Mouse (Mus musculus) lung, adult 2 months (tissue): Measurements from ENCODE around the gene Irf1. TPM values are rescaled to one million over a fixed set of nuclear protein-coding genes. Genes with fewer than 3 reads are reported as not detected.

ENCODE experiments used
- DNase-seq: peaks from one replicate; pipeline ENCODE4 v3.0.0; 2022
- H3K4me1 ChIP-seq: fragments of 200-500 bp; 2 replicates; pipeline ENCODE4 v1.6.1; 2011; ENCODE audit warnings: low read length; ENCODE audit not compliant: control insufficient read depth, insufficient read depth
- H3K4me3 ChIP-seq: fragments of 200-500 bp; replicated peaks from 2 replicates; pipeline ENCODE3; 2011; ENCODE audit warnings: low read depth, mild to moderate bottlenecking, control low read depth, low read length; ENCODE audit errors: extremely low read depth
- CTCF ChIP-seq: fragments of 200-500 bp; IDR thresholded peaks from 2 replicates; pipeline ENCODE4 v1.5.1; 2011; ENCODE audit warnings: mild to moderate bottlenecking, low read length, control low read depth; ENCODE audit not compliant: insufficient read depth
- POLR2A ChIP-seq: fragments of 200-500 bp; IDR thresholded peaks from 2 replicates; pipeline ENCODE4 v1.6.1; 2011; ENCODE audit warnings: low read depth, mild to moderate bottlenecking, control low read depth, low read length, borderline replicate concordance; ENCODE audit errors: extremely low read depth
- WGBS: fragments of 180-500 bp; shearing (Covaris S2); methylation state at CpG from one replicate; pipeline ENCODE4 v1.1.7; 2018; 5-methylcytosine and 5-hydroxymethylcytosine counted together
- polyA plus RNA-seq: library from polyadenylated mRNA; depleted of rRNA; stranded (reverse); fragments of >200 nt; gene quantifications from 2 replicates; pipeline ENCODE4 v1.2.3, GENCODE M21; 2012

Irf1 gene
- polyA plus RNA-seq, 1 experiment = 130 TPM

DNA sequence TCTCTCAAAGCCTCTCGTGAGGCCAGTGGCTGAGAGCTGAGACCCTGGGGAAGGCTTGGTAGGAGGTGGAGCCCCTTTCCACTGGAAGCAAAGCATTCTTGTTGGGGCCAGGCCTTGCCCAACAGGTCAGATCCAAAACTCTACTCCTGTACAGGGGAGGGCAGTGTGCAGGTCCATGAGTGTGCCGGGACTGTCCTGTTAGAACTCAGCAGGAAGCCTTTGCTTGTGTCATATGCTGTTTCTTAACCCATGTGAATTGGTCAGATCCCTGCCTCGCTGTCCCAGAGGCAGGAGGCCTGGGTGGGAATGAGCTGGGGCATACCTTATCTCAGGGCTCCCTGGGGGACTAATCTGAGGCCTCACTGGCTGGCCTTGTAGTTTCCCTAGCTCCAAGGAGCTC is 10.4 kb downstream of the Irf1 start:
- 64% methylated on average over 3 of the region's 3 CpGs for WGBS
- no peak for TF ChIP-seq POLR2A
- TF ChIP-seq CTCF = no peak

DNA sequence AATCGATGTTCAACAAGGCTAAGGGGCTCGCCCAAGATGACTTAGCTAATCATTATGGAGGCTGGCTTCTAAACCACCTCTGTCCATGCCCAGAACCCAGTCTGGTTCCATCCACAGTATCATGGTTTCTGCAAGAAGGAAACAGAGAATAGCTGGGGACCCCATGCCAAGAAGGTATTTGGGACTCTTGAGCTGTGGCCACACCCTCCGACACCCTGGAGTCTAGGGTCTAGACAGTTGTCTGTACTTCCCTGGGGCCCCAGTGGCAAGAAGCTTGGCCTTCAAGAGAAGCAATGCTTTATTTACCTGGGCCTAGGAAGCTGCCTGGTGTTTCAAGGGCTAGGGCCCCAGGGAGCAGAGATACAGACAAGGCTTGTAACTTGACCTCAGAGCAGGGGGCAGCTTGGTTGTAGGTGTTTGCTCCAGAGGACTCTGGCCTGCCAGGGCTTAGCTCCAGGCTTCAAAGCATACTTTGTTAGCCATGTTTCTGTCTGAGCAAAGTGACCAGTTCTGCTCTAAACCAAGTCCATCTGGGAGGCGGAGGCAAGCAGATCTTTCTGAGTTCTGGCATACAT is 11.5 kb downstream of the Irf1 start:
- peaks cover 17% of the 10 kb centered on the region for H3K4me1 ChIP-seq
- no peak for DNase-seq
- TF ChIP-seq CTCF (no peak), POLR2A (no peak)
- 88% methylated on average over 4 of the region's 4 CpGs for WGBS
- H3K4me3 ChIP-seq = no peak overlapping the region

More for the DNA sequence above, 10.4 kb downstream of the Irf1 start:
- no peak for DNase-seq
- Histone ChIP-seq H3K4me1 (peaks cover 11% of the 10 kb centered on the region), H3K4me3 (no peak overlapping the region)

DNA sequence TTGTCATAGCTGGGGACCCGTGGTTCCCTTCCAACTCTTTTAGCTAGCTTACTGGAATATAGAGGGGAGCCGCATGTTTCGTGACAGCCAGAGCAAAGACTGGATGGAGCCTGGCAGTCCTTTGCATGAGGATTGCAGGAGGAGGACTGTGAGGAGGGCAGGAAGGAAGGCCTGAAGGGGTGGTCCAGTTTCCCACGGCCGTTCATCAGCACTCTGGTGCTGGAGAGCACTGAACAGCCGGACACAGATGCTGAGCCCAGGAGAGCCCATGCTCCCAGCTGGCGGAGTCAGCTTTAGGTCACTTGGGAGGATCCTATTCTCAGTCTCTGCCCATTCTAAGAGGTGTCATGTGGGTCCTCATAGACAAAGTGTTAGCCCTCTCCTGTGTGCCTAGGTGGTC is 12.2 kb downstream of the Irf1 start:
- DNase-seq = no peak
- Histone ChIP-seq H3K4me1 (peaks cover 23% of the 10 kb centered on the region), H3K4me3 (no peak overlapping the region)
- 67% methylated on average over 7 of the region's 7 CpGs for WGBS
- no peak; the same call in 1 of the 2 replicates for TF ChIP-seq POLR2A
- TF ChIP-seq CTCF = no peak

DNA sequence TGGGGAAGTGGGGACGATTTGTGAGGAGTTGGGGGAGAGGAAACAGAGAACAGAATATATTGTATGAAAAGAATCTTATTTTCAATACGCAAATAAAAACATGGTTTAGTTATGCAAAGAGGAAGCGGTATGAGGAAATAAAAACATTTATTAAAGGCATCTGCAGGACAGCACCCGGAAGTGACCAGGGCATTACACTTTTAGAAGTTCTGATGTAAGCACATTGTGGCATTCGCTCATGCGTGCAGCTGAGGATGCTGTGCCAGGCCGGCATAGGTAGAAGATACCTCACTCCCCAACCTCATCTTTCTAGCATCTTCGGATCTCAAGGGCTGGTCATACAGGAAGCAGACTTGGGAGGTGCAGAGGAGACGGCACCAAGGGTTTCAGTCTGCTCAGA is 13.5 kb downstream of the Irf1 start:
- no peak for DNase-seq
- no peak overlapping the region for H3K4me3 ChIP-seq
- peaks cover 29% of the 10 kb centered on the region for H3K4me1 ChIP-seq
- 42% methylated on average over 9 of the region's 9 CpGs for WGBS
- TF ChIP-seq POLR2A (no peak), CTCF (no peak)

DNA sequence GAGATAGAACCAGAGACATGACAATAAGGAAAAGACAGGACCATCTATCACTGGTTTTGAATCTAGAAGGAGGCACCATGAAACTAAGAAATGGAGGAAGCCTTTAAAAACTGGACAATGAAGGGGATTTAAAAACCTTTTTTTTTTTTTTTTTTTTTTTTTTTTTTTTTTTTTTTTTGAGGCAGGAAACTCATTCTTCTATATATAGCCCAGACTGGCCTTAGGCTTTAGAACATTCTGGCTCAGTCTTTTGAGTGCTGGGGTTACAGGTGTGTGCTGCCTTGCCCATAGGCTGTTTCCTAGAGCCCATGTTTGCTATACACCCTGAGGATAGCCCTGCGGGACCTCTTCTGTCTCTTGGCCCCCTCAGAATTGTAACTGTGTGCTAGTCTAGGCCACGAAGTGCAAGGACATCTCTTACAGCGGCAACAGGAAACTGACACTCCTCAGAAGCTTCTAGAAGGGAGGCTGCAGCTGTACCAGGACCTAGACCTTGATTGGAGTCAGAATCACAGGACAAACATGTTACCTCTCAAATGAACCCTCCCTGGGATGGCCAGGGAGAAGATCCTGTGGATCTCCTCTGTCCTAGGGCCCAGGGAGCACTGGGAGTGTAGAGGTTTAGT is 15.6 kb downstream of the Irf1 start:
- TF ChIP-seq POLR2A = no peak
- H3K4me1 ChIP-seq = peaks cover 29% of the 10 kb centered on the region
- 51% methylated on average over 3 of the region's 3 CpGs for WGBS
- no peak for DNase-seq
- H3K4me3 ChIP-seq = no peak overlapping the region

DNA sequence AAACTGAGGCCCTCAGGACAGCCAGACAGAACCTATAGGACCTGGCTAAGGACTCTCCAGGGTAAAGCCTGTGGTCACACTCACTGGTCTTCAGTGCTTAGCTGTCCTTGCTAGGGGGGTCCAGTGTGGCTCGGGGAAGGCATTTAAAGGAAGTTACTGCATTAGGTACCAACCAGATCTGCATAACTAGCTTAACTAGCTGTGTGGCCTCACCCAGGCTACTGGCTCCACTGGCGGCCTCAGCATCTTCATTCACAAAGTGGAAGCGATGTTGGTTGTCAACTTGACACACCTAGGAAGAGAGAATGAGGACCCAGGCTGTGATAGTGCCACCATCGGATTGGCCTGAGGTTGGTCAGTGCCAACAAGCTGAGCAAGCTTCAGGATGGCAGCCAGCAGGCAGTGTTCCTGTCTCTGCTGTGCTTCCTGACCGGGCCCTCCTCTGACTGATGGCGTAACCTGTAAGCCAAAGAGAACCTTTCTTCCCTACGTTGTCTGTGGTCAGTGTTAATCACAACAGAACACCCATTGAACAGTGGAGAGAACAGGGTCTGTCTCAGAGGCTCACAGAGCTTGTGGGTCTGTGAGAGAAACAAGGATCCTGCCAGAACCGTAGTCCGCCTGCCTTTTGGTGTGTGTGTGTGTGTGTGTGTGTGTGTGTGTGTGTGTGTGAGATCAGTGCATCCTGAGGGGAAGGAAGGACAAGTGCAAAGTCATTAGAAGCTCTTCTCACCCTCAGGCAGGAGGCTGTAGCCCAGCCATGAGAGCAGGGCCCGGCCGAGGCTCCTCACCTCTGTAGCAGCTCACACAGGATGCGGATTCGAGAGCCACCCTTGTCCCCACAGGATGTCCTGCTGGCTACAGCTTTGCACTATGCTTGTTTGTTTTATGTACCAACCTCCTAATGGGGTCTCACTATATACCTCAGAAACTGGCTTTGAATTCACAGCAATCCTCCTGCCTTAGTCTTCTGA is 16.5 kb downstream of the Irf1 start:
- no peak for DNase-seq

DNA sequence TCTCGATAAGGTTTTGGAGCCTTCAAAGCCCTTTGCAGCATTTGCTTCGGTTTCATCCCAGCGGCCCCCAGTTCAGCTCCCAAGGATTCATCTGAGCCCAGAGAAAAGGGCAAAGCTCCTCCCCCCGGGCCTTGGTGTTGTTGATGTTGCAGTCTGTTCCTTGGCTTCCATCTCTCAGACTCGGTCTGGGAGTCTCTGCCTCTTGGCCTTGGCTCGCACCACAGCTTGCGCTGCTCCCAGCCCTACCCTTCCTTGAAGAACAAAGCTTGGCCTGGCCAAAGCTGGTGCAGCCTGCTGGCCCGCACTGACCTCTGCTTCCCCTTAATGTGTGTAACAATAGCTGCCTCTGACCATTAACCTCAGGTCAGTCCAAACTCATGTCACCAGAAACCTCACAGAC is 18.4 kb downstream of the Irf1 start:
- peak; percentile 45 for DNase-seq
- 36% methylated on average over 8 of the region's 8 CpGs for WGBS
- TF ChIP-seq CTCF (no peak), POLR2A (peak; percentile 23; the same call in 1 of the 2 replicates)
- Histone ChIP-seq H3K4me3 (no peak overlapping the region), H3K4me1 (peaks cover 25% of the 10 kb centered on the region)

More for the DNA sequence above, 16.5 kb downstream of the Irf1 start:
- 59% methylated on average over 13 of the region's 13 CpGs for WGBS
- H3K4me1 ChIP-seq = peaks cover 29% of the 10 kb centered on the region
- H3K4me3 ChIP-seq = no peak overlapping the region
- TF ChIP-seq POLR2A (peak; percentile 35; the same call in 1 of the 2 replicates), CTCF (no peak)

DNA sequence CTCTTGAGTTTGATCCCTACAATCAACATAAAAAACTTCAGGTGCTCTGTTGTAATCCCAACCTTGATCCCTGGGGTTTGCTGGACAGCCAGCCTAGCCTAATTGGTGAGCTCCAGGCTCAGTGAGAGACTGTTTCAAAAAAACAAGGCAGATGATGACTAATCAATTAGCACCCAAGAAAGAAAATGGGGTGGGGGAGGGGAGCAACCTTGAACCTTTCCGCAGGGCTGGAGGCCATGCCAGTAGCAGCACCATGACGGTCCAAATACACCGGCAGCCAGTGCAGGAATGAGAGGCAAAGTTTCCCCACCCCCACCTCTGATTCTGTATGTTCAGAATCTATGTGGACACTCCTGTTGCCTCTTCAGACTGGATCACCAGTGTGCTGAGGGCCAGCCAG is 19.5 kb downstream of the Irf1 start:
- DNase-seq = no peak
- 74% methylated on average over 3 of the region's 3 CpGs for WGBS
- H3K4me1 ChIP-seq = peaks cover 28% of the 10 kb centered on the region
- TF ChIP-seq CTCF (no peak), POLR2A (no peak)
- H3K4me3 ChIP-seq = no peak overlapping the region

DNA sequence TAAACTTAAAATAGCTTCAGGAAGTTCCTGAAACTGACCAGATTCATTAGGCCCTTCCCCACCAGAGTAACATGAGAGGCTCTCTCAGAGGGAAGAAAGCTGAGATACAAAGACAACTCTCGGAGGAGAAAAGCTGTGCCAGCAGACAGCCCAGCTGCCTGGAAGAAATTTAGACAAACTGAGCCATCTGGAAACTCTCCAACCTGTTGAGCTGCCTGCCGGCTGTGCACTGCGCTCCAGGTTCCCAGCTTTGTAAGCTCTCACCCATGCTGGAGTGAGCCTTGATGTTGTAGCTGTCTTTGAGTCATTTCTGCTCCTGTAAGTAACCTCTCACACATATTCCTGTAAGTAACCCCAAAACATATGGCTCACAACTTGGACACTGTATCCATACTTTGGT is 23.2 kb downstream of the Irf1 start:
- no peak overlapping the region for H3K4me3 ChIP-seq
- H3K4me1 ChIP-seq = peaks cover 34% of the 10 kb centered on the region
- 67% methylated on average over 3 of the region's 3 CpGs for WGBS
- TF ChIP-seq CTCF = no peak
- TF ChIP-seq POLR2A = no peak
- DNase-seq = no peak

DNA sequence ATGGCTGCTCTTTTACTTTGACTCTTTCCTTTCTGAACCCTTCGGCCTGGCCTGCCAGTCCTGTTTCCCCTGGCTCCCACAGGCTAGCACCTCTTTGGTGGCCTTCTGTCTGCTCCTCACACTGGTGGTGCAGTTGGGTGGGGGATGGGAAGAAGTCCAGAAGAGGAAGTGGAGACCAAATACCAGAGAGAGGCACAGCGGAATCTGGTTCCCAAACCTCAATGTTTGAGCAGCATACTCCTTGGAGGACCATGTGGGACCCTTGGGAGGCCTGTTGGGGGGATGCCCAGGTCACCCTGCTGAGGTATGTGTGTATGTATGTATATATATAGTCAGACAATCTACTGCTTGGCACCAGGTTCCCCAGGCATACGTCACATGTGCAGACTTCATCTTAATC is 24.2 kb downstream of the Irf1 start:
- no peak for DNase-seq
- WGBS = 39% methylated on average over 3 of the region's 3 CpGs
- Histone ChIP-seq H3K4me3 (no peak overlapping the region), H3K4me1 (peaks cover 34% of the 10 kb centered on the region)
- TF ChIP-seq POLR2A = no peak
- no peak for TF ChIP-seq CTCF
